Mouse (Mus musculus): Measurements from ENCODE around the gene Acsl1. TPM values are rescaled to one million over a fixed set of nuclear protein-coding genes. Genes with fewer than 3 reads are reported as not detected.
A peak's percentile ranks its signal among the peaks of the same experiment; 100 is the strongest.

Acsl1 gene
- polyA plus RNA-seq, 1 experiment from 2014 or later, result 15.2 TPM

- no peaks in the 10 kb centered on the region for H3K27me3 ChIP-seq
- WGBS, result 88% methylated on average over 6 of the region's 6 CpGs
- no peaks in the 10 kb centered on the region for H3K9me3 ChIP-seq
- no peaks in the 10 kb centered on the region for H3K4me1 ChIP-seq (replicated peaks)
- H3K36me3 ChIP-seq, result no peaks in the 10 kb centered on the region
- H3K4me2 ChIP-seq, result no peak overlapping the region
- no peak for ATAC-seq (ENCODE audit: low FRiP score)
- H3K4me3 ChIP-seq, result no peak overlapping the region
- no peak overlapping the region for H3K9ac ChIP-seq
- no peak overlapping the region for H3K27ac ChIP-seq
Measured at GRCm38 (mm10) chr8:46496852-46497251, 26.0 kb downstream of the Acsl1 start.

- Histone ChIP-seq H3K4me3 (no peak overlapping the region), H3K4me1 (replicated peaks) (peaks cover 2% of the 10 kb centered on the region), H3K9ac (no peak overlapping the region), H3K27me3 (no peaks in the 10 kb centered on the region), H3K36me3 (no peaks in the 10 kb centered on the region), H3K27ac (no peak overlapping the region), H3K4me2 (no peak overlapping the region), H3K9me3 (no peaks in the 10 kb centered on the region)
- ATAC-seq (ENCODE audit: low FRiP score), result no peak
- 87% methylated on average over 15 of the region's 15 CpGs for WGBS
Measured at GRCm38 (mm10) chr8:46497314-46498011, 26.6 kb downstream of the Acsl1 start.

GRCm38 (mm10) chr8:46499376-46500061 is 28.7 kb downstream of the Acsl1 start:
- Histone ChIP-seq H3K27me3 (no peaks in the 10 kb centered on the region), H3K36me3 (no peaks in the 10 kb centered on the region), H3K4me2 (no peak overlapping the region), H3K9ac (no peak overlapping the region), H3K4me3 (no peak overlapping the region), H3K27ac (no peak overlapping the region), H3K9me3 (no peaks in the 10 kb centered on the region), H3K4me1 (replicated peaks) (peaks cover 7% of the 10 kb centered on the region)
- 47% methylated on average over 19 of the region's 19 CpGs for WGBS
- no peak for ATAC-seq (ENCODE audit: low FRiP score)

- peak overlapping the region; percentile 42 for H3K4me3 ChIP-seq
- H3K9me3 ChIP-seq, result no peaks in the 10 kb centered on the region
- no peak overlapping the region for H3K27ac ChIP-seq
- WGBS, result 24% methylated on average over 19 of the region's 19 CpGs
- H3K4me1 ChIP-seq (replicated peaks), result peaks cover 7% of the 10 kb centered on the region
- peak overlapping the region; percentile 60 for H3K9ac ChIP-seq
- H3K27me3 ChIP-seq, result no peaks in the 10 kb centered on the region
- peak overlapping the region; percentile 54 for H3K4me2 ChIP-seq
- H3K36me3 ChIP-seq, result peaks cover 7% of the 10 kb centered on the region
- ATAC-seq (ENCODE audit: low FRiP score), result peak; percentile 22; the same call in 1 of the 2 replicates
Measured at GRCm38 (mm10) chr8:46502333-46503071, 31.7 kb downstream of the Acsl1 start.

GRCm38 (mm10) chr8:46503072-46503695 is 32.3 kb downstream of the Acsl1 start:
- peak; percentile 36; the same call in 1 of the 2 replicates for ATAC-seq (ENCODE audit: low FRiP score)
- Histone ChIP-seq H3K4me3 (peak overlapping the region; percentile 42), H3K9me3 (no peaks in the 10 kb centered on the region), H3K27ac (no peak overlapping the region), H3K36me3 (peaks cover 7% of the 10 kb centered on the region), H3K4me2 (peak overlapping the region; percentile 54), H3K4me1 (replicated peaks) (peaks cover 7% of the 10 kb centered on the region), H3K27me3 (no peaks in the 10 kb centered on the region), H3K9ac (peak overlapping the region; percentile 60; the same call in 1 of the 2 replicates)
- 82% methylated on average over 12 of the region's 12 CpGs for WGBS

GRCm38 (mm10) chr8:46504196-46504595 is 33.4 kb downstream of the Acsl1 start:
- no peaks in the 10 kb centered on the region for H3K27me3 ChIP-seq
- H3K27ac ChIP-seq, result no peak overlapping the region
- 65% methylated on average over 3 of the region's 3 CpGs for WGBS
- no peaks in the 10 kb centered on the region for H3K9me3 ChIP-seq
- H3K4me2 ChIP-seq, result no peak overlapping the region
- H3K9ac ChIP-seq, result no peak overlapping the region
- H3K4me3 ChIP-seq, result no peak overlapping the region
- no peak for ATAC-seq (ENCODE audit: low FRiP score)
- H3K4me1 ChIP-seq (replicated peaks), result peaks cover 7% of the 10 kb centered on the region
- H3K36me3 ChIP-seq, result peaks cover 11% of the 10 kb centered on the region

GRCm38 (mm10) chr8:46508488-46509395 is 37.9 kb downstream of the Acsl1 start:
- no peak for ATAC-seq (ENCODE audit: low FRiP score)
- Histone ChIP-seq H3K27ac (no peak overlapping the region), H3K4me1 (replicated peaks) (no peaks in the 10 kb centered on the region), H3K4me3 (no peak overlapping the region), H3K36me3 (peaks cover 15% of the 10 kb centered on the region), H3K4me2 (no peak overlapping the region), H3K9ac (no peak overlapping the region), H3K9me3 (no peaks in the 10 kb centered on the region), H3K27me3 (no peaks in the 10 kb centered on the region)
- WGBS, result 82% methylated on average over 14 of the region's 14 CpGs

- Histone ChIP-seq H3K4me1 (replicated peaks) (no peaks in the 10 kb centered on the region), H3K36me3 (peaks cover 18% of the 10 kb centered on the region), H3K27me3 (no peaks in the 10 kb centered on the region), H3K27ac (no peak overlapping the region), H3K4me2 (no peak overlapping the region), H3K9ac (no peak overlapping the region), H3K9me3 (no peaks in the 10 kb centered on the region), H3K4me3 (no peak overlapping the region)
- 82% methylated on average over 3 of the region's 3 CpGs for WGBS
- ATAC-seq (ENCODE audit: low FRiP score), result no peak
Measured at GRCm38 (mm10) chr8:46509474-46509873, 38.6 kb downstream of the Acsl1 start.

- WGBS, result 78% methylated on average over 9 of the region's 9 CpGs
- H3K4me1 ChIP-seq (replicated peaks), result no peaks in the 10 kb centered on the region
Measured at GRCm38 (mm10) chr8:46511336-46511735, 40.5 kb downstream of the Acsl1 start.

GRCm38 (mm10) chr8:46512538-46512937 is 41.7 kb downstream of the Acsl1 start:
- Histone ChIP-seq H3K9me3 (no peaks in the 10 kb centered on the region), H3K27ac (no peak overlapping the region), H3K4me3 (no peak overlapping the region), H3K27me3 (no peaks in the 10 kb centered on the region), H3K4me2 (no peak overlapping the region), H3K4me1 (replicated peaks) (no peaks in the 10 kb centered on the region), H3K36me3 (peaks cover 11% of the 10 kb centered on the region; the same call in 1 of the 2 replicates), H3K9ac (no peak overlapping the region)
- 70% methylated on average over 8 of the region's 8 CpGs for WGBS
- no peak for ATAC-seq (ENCODE audit: low FRiP score)

More at GRCm38 (mm10) chr8:46511336-46511735, 40.5 kb downstream of the Acsl1 start:
- H3K27ac ChIP-seq, result no peak overlapping the region
- ATAC-seq (ENCODE audit: low FRiP score), result no peak
- no peaks in the 10 kb centered on the region for H3K27me3 ChIP-seq
- H3K4me2 ChIP-seq, result no peak overlapping the region
- H3K9me3 ChIP-seq, result no peaks in the 10 kb centered on the region
- H3K4me3 ChIP-seq, result no peak overlapping the region
- H3K36me3 ChIP-seq, result peaks cover 15% of the 10 kb centered on the region
- no peak overlapping the region for H3K9ac ChIP-seq

GRCm38 (mm10) chr8:46514027-46514426 is 43.2 kb downstream of the Acsl1 start:
- H3K9me3 ChIP-seq, result no peaks in the 10 kb centered on the region
- no peaks in the 10 kb centered on the region for H3K4me1 ChIP-seq (replicated peaks)
- no peaks in the 10 kb centered on the region for H3K27me3 ChIP-seq
- no peak overlapping the region for H3K4me2 ChIP-seq
- peaks cover 12% of the 10 kb centered on the region for H3K36me3 ChIP-seq
- no peak overlapping the region for H3K9ac ChIP-seq
- 100% methylated on average over 1 of the region's 1 CpGs for WGBS
- no peak for ATAC-seq (ENCODE audit: low FRiP score)
- H3K4me3 ChIP-seq, result no peak overlapping the region
- H3K27ac ChIP-seq, result no peak overlapping the region
